ENCODE assay signal across 24 mouse cellular contexts in the genomic region with DNA sequence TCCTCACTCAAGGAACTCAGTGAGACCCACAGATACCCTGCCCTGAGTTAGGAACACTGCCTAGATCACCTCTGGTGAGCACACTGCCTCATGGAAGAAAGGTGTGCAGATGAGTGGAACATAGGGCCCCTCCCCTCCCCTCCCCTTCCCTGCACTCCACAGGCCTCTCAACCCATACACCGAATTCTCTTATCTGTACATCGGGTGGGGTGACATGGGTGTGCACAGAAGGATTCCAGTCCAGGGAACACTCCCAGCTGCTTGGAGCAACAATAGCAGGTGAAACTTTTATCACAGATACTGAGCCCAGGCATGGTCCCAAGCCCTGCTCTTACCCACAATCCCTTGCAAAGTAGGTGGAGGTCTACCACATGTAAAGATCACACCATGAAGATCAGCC. TPM values are rescaled to one million over a fixed set of nuclear protein-coding genes. Genes with fewer than 3 reads are reported as not detected.
A peak's percentile ranks its signal among the peaks of the same experiment; 100 is the strongest.
DNase-seq lines count a peak whose midpoint lies in the region; ATAC-seq and TF ChIP-seq lines count a peak whose summit lies in the region.
"Had no signal": no experiment of that assay in that cellular context is flagged by ENCODE, and none has a peak within 500 bp of the region (broad histone marks: within the 10 kb centered on the region; RNA-seq: fewer than 3 reads in every experiment).

No protein-coding gene starts in this region.

- ATAC-seq in hindbrain, embryonic 16.5 days: no peak
- ATAC-seq in lung, embryonic 16.5 days (ENCODE audit: low read depth): peak; percentile 46; the same call in 1 of the 2 replicates
- ATAC-seq in megakaryocyte-erythroid progenitor cell, adult 5-6 weeks (replicated peaks; ENCODE audit: low FRiP score, low TSS enrichment, poor library complexity, severe bottlenecking): peak; percentile 26; the same call in 1 of the 2 replicates
- ATAC-seq in forebrain, postnatal 0 days: no peak
- ATAC-seq: forebrain, embryonic 15.5 days; Patski had no signal

- TF ChIP-seq CTCF in forebrain, postnatal 0 days (IDR thresholded peaks at IDR 0.05; ENCODE audit: low read depth): no peak

- H3K9me3 ChIP-seq in hindbrain, embryonic 10.5 days: no peaks in the 10 kb centered on the region
- no peaks in the 10 kb centered on the region for H3K9me3 ChIP-seq in hindbrain, embryonic 16.5 days (ENCODE audit: control insufficient read depth, low read length)
- H3K9me3 ChIP-seq in lung, embryonic 16.5 days (ENCODE audit: control insufficient read depth, low read length): no peaks in the 10 kb centered on the region
- H3K9me3 ChIP-seq in forebrain, postnatal 0 days (ENCODE audit: low read length): no peaks in the 10 kb centered on the region
- H3K9me3 ChIP-seq: embryonic facial prominence, embryonic 12.5 days; forebrain, embryonic 12.5 days; forebrain, embryonic 15.5 days; hindbrain, embryonic 15.5 days had no signal

- H3K4me2 ChIP-seq in hindbrain, embryonic 16.5 days (ENCODE audit: low read length): no peak overlapping the region
- no peak overlapping the region for H3K4me2 ChIP-seq in lung, embryonic 16.5 days (ENCODE audit: low read depth, low read length)
- no peak overlapping the region for H3K4me2 ChIP-seq in forebrain, postnatal 0 days (ENCODE audit: low read depth)
- H3K4me2 ChIP-seq: embryonic facial prominence, embryonic 12.5 days; forebrain, embryonic 12.5 days; forebrain, embryonic 15.5 days; heart, embryonic 11.5 days; hindbrain, embryonic 15.5 days had no signal

- WGBS in hindbrain, embryonic 10.5 days: 96% methylated on average over 2 of the region's 2 CpGs
- 97% methylated on average over 2 of the region's 2 CpGs for WGBS in hindbrain, embryonic 16.5 days
- WGBS in lung, embryonic 16.5 days: 58% methylated on average over 2 of the region's 2 CpGs
- 95% methylated on average over 2 of the region's 2 CpGs for WGBS in forebrain, postnatal 0 days

- H3K4me1 ChIP-seq in hindbrain, embryonic 10.5 days (replicated peaks): peaks cover 19% of the 10 kb centered on the region
- H3K4me1 ChIP-seq in hindbrain, embryonic 16.5 days (ENCODE audit: control insufficient read depth, insufficient read depth, low read depth, low read length): no peaks in the 10 kb centered on the region; the same call in 1 of the 2 replicates
- peaks cover 7% of the 10 kb centered on the region for H3K4me1 ChIP-seq in lung, embryonic 16.5 days (replicated peaks; ENCODE audit: control insufficient read depth, insufficient read depth, low read length)
- no peaks in the 10 kb centered on the region for H3K4me1 ChIP-seq in forebrain, postnatal 0 days (ENCODE audit: insufficient read depth)
- H3K4me1 ChIP-seq: hindbrain, embryonic 15.5 days had no signal

- DNase-seq in hindbrain, embryonic 10.5 days (ENCODE audit: low spot score): no peak
- no peak for DNase-seq in lung, adult 18-20 months
- no peak for DNase-seq in forebrain, postnatal 0 days
- DNase-seq in testis, postnatal 14 days (ENCODE audit: low spot score): no peak
- DNase-seq: adrenal gland, postnatal 10 days; adrenal gland, postnatal 36 days; B cell, adult 2 months; cerebellum, adult 18-20 months; cerebellum, adult 9-10 months; cerebellum, postnatal 14 days; gastrocnemius, postnatal 10 days; heart, adult 11 months had no signal

- 0 out of 2 replicates have a peak, but pooled peaks cover 4% of the 10 kb centered on the region for H3K36me3 ChIP-seq in hindbrain, embryonic 10.5 days
- H3K36me3 ChIP-seq in hindbrain, embryonic 16.5 days (ENCODE audit: control insufficient read depth, insufficient read depth, low read length): no peaks in the 10 kb centered on the region
- no peaks in the 10 kb centered on the region for H3K36me3 ChIP-seq in lung, embryonic 16.5 days (ENCODE audit: control insufficient read depth, insufficient read depth, low read length)
- H3K36me3 ChIP-seq in forebrain, postnatal 0 days (ENCODE audit: insufficient read depth): no peaks in the 10 kb centered on the region
- H3K36me3 ChIP-seq: forebrain, embryonic 12.5 days; forebrain, embryonic 15.5 days; G1E; hindbrain, embryonic 15.5 days had no signal

- H3K27me3 ChIP-seq in hindbrain, embryonic 10.5 days (ENCODE audit: insufficient read depth, poor library complexity, severe bottlenecking): no peaks in the 10 kb centered on the region
- no peaks in the 10 kb centered on the region for H3K27me3 ChIP-seq in hindbrain, embryonic 16.5 days (replicated peaks; ENCODE audit: control insufficient read depth, insufficient read depth, low read length)
- H3K27me3 ChIP-seq in lung, embryonic 16.5 days (ENCODE audit: control insufficient read depth, insufficient read depth, low read depth, low read length): no peaks in the 10 kb centered on the region
- H3K27me3 ChIP-seq in forebrain, postnatal 0 days (ENCODE audit: insufficient read depth, low read length): no peaks in the 10 kb centered on the region
- H3K27me3 ChIP-seq: embryonic facial prominence, embryonic 12.5 days; forebrain, embryonic 12.5 days; forebrain, embryonic 15.5 days; hindbrain, embryonic 15.5 days; Patski had no signal

- H3K9ac ChIP-seq in hindbrain, embryonic 16.5 days (ENCODE audit: low read depth, low read length): no peak overlapping the region
- H3K9ac ChIP-seq in lung, embryonic 16.5 days (ENCODE audit: low read length): no peak overlapping the region
- no peak overlapping the region for H3K9ac ChIP-seq in forebrain, postnatal 0 days
- H3K9ac ChIP-seq: embryonic facial prominence, embryonic 12.5 days; forebrain, embryonic 12.5 days; forebrain, embryonic 15.5 days; hindbrain, embryonic 15.5 days had no signal

- H3K4me3 ChIP-seq in hindbrain, embryonic 10.5 days: no peak overlapping the region
- no peak overlapping the region for H3K4me3 ChIP-seq in hindbrain, embryonic 16.5 days (ENCODE audit: low read length)
- H3K4me3 ChIP-seq in lung, embryonic 16.5 days (ENCODE audit: low read length): no peak overlapping the region
- H3K4me3 ChIP-seq in forebrain, postnatal 0 days (ENCODE audit: low read depth, low read length): no peak overlapping the region
- H3K4me3 ChIP-seq: embryonic facial prominence, embryonic 12.5 days; erythroblast, embryonic 14.5 days; forebrain, embryonic 12.5 days; forebrain, embryonic 15.5 days; hindbrain, embryonic 15.5 days had no signal

- H3K27ac ChIP-seq in hindbrain, embryonic 10.5 days: 0 out of 2 replicates have a peak overlapping the region, but pooled peaks have one; percentile 56
- H3K27ac ChIP-seq in hindbrain, embryonic 16.5 days (ENCODE audit: low read depth, low read length): no peak overlapping the region
- peak overlapping the region; percentile 81 for H3K27ac ChIP-seq in lung, embryonic 16.5 days (ENCODE audit: low read length)
- no peak overlapping the region for H3K27ac ChIP-seq in forebrain, postnatal 0 days (ENCODE audit: low read depth, low read length)
- H3K27ac ChIP-seq: forebrain, embryonic 12.5 days; forebrain, embryonic 15.5 days; hindbrain, embryonic 15.5 days had no signal

RNA-seq across cellular contexts. Expression of a gene that starts 26.7 kb away (rescaled TPM):
- polyA plus RNA-seq in hindbrain, embryonic 10.5 days (2016; fragmentation: Nextera tagmentation; extraction: Ambion mirVana): 28.1 and 32.8 TPM in 2 replicates
- polyA plus RNA-seq in hindbrain, embryonic 16.5 days (2015; fragmentation: Nextera tagmentation; extraction: Ambion mirVana): 8.1 and 12.1 TPM in 2 replicates
- 6.0 and 6.9 TPM in 2 replicates for polyA plus RNA-seq in lung, embryonic 16.5 days (2015; fragmentation: Nextera tagmentation; extraction: Ambion mirVana)
- total RNA-seq in megakaryocyte-erythroid progenitor cell, adult 5-6 weeks (2014; fragmentation: Nextera tagmentation): 1.6 and 3.9 TPM in 2 replicates
- 4.8 and 12.9 TPM in 2 replicates for total RNA-seq in megakaryocyte-erythroid progenitor cell, adult 5-6 weeks (2017)
- 5.7 and 11.3 TPM in 2 replicates for total RNA-seq in forebrain, postnatal 0 days (2014; rRNA removed)
- 6.5 and 7.4 TPM in 2 replicates for polyA plus RNA-seq in forebrain, postnatal 0 days (2015; fragmentation: Nextera tagmentation; extraction: Ambion mirVana)
- total RNA-seq: CH12.LX, G1E had no signal
- polyA plus RNA-seq: erythroblast, embryonic 14.5 days; G1E had no signal

Comparison
In these comparisons a context has a peak if more than half of its experiments do, and no peak if none do; other contexts are left out.
1. H3K27ac ChIP-seq: peak in hindbrain, embryonic 10.5 days (single experiment) and lung, embryonic 16.5 days (single experiment); none in hindbrain, embryonic 16.5 days (single experiment) and forebrain, postnatal 0 days (single experiment).
2. ATAC-seq: peak in lung, embryonic 16.5 days (single experiment) and megakaryocyte-erythroid progenitor cell, adult 5-6 weeks (single experiment); none in hindbrain, embryonic 16.5 days (single experiment) and forebrain, postnatal 0 days (single experiment).